Mouse (Mus musculus): ENCODE data around the gene Bmp10. TPM values are rescaled to one million over a fixed set of nuclear protein-coding genes. Genes with fewer than 3 reads are reported as not detected.
A peak's percentile ranks its signal among the peaks of the same experiment; 100 is the strongest.
"Not testable (repeated sequence)": the region's sequence is repeated elsewhere in the genome, so short reads cannot be mapped to it uniquely, and the experiment has no call there.

Bmp10 gene
- polyA plus RNA-seq, 1 experiment, result not detected

GRCm38 (mm10) chr6:87447217-87447616, 18.4 kb downstream of the Bmp10 start:
- Histone ChIP-seq H3K27me3 (replicated peaks; ENCODE audit: control insufficient read depth, insufficient read depth, low read length) (no peaks in the 10 kb centered on the region; the same call in 1 of the 2 replicates), H3K36me3 (ENCODE audit: control insufficient read depth, insufficient read depth, low read length) (no peaks in the 10 kb centered on the region), H3K4me3 (ENCODE audit: insufficient read depth, low read depth, low read length) (no peak overlapping the region), H3K4me1 (ENCODE audit: control insufficient read depth, insufficient read depth, low read length) (no peaks in the 10 kb centered on the region), H3K27ac (ENCODE audit: insufficient read depth, low read depth, low read length) (no peak overlapping the region)
- TF ChIP-seq POLR2A (IDR thresholded peaks at IDR 0.05; ENCODE audit: low read depth, low read length) (no peak), CTCF (conservative IDR thresholded peaks at IDR 0.05; ENCODE audit: insufficient read depth, insufficient read length, low read depth, low read length) (no peak)
- DNase-seq, result no peak
- WGBS, result 93% methylated on average over 4 of the region's 4 CpGs

GRCm38 (mm10) chr6:87449534-87449933, 20.7 kb downstream of the Bmp10 start:
- 88% methylated on average over 3 of the region's 3 CpGs for WGBS
- Histone ChIP-seq H3K4me3 (ENCODE audit: insufficient read depth, low read depth, low read length) (no peak overlapping the region), H3K4me1 (ENCODE audit: control insufficient read depth, insufficient read depth, low read length) (no peaks in the 10 kb centered on the region), H3K36me3 (ENCODE audit: control insufficient read depth, insufficient read depth, low read length) (no peaks in the 10 kb centered on the region), H3K27me3 (replicated peaks; ENCODE audit: control insufficient read depth, insufficient read depth, low read length) (no peaks in the 10 kb centered on the region), H3K27ac (ENCODE audit: insufficient read depth, low read depth, low read length) (no peak overlapping the region)
- DNase-seq, result no peak
- TF ChIP-seq POLR2A (IDR thresholded peaks at IDR 0.05; ENCODE audit: low read depth, low read length), result no peak
- no peak for TF ChIP-seq CTCF (conservative IDR thresholded peaks at IDR 0.05; ENCODE audit: insufficient read depth, insufficient read length, low read depth, low read length)

- Histone ChIP-seq H3K36me3 (ENCODE audit: control insufficient read depth, insufficient read depth, low read length) (no peaks in the 10 kb centered on the region), H3K27ac (ENCODE audit: insufficient read depth, low read depth, low read length) (no peak overlapping the region), H3K27me3 (replicated peaks; ENCODE audit: control insufficient read depth, insufficient read depth, low read length) (no peaks in the 10 kb centered on the region), H3K4me1 (ENCODE audit: control insufficient read depth, insufficient read depth, low read length) (no peaks in the 10 kb centered on the region), H3K4me3 (ENCODE audit: insufficient read depth, low read depth, low read length) (no peak overlapping the region)
- TF ChIP-seq CTCF (conservative IDR thresholded peaks at IDR 0.05; ENCODE audit: insufficient read depth, insufficient read length, low read depth, low read length) (peak; percentile 88), POLR2A (IDR thresholded peaks at IDR 0.05; ENCODE audit: low read depth, low read length) (no peak)
- WGBS, result 45% methylated on average over 3 of the region's 3 CpGs
- DNase-seq, result peak; percentile 66
Observed at GRCm38 (mm10) chr6:87451016-87451415, 22.2 kb downstream of the Bmp10 start.

DNA sequence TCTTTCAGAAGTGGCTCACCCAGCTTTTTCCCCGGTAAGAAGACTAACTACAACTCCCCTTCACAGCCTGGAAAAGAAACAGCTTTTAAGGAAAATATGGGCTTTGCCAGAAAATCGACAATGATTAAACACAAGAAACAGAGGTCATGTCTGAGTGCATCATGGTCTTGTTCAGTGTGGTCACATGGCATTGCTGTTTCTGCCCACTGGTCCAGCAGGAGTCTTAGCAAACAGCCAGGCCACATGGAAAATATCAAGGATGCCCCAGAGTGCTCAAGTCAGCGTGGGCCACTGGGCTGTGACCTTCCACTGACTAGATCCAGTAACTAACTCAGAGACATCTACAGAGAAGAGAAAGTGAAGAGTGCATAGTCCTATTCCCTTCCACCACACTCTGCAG, 23.0 kb downstream of the Bmp10 start:
- no peak overlapping the region for H3K27ac ChIP-seq (ENCODE audit: insufficient read depth, low read depth, low read length)
- H3K27me3 ChIP-seq (replicated peaks; ENCODE audit: control insufficient read depth, insufficient read depth, low read length), result no peaks in the 10 kb centered on the region
- no peaks in the 10 kb centered on the region for H3K4me1 ChIP-seq (ENCODE audit: control insufficient read depth, insufficient read depth, low read length)
- TF ChIP-seq CTCF (conservative IDR thresholded peaks at IDR 0.05; ENCODE audit: insufficient read depth, insufficient read length, low read depth, low read length), result no peak
- no peak for TF ChIP-seq POLR2A (IDR thresholded peaks at IDR 0.05; ENCODE audit: low read depth, low read length)
- H3K4me3 ChIP-seq (ENCODE audit: insufficient read depth, low read depth, low read length), result no peak overlapping the region
- peak; percentile 49 for DNase-seq
- 23% methylated on average over 3 of the region's 3 CpGs for WGBS
- no peaks in the 10 kb centered on the region for H3K36me3 ChIP-seq (ENCODE audit: control insufficient read depth, insufficient read depth, low read length)

GRCm38 (mm10) chr6:87455507-87455906, 26.7 kb downstream of the Bmp10 start:
- TF ChIP-seq POLR2A (IDR thresholded peaks at IDR 0.05; ENCODE audit: low read depth, low read length), result no peak
- TF ChIP-seq CTCF (conservative IDR thresholded peaks at IDR 0.05; ENCODE audit: insufficient read depth, insufficient read length, low read depth, low read length), result no peak
- Histone ChIP-seq H3K4me1 (ENCODE audit: control insufficient read depth, insufficient read depth, low read length) (no peaks in the 10 kb centered on the region), H3K4me3 (ENCODE audit: insufficient read depth, low read depth, low read length) (no peak overlapping the region), H3K36me3 (ENCODE audit: control insufficient read depth, insufficient read depth, low read length) (no peaks in the 10 kb centered on the region), H3K27ac (ENCODE audit: insufficient read depth, low read depth, low read length) (no peak overlapping the region), H3K27me3 (replicated peaks; ENCODE audit: control insufficient read depth, insufficient read depth, low read length) (no peaks in the 10 kb centered on the region)
- DNase-seq, result no peak
- WGBS, result 56% methylated on average over 6 of the region's 6 CpGs

DNA sequence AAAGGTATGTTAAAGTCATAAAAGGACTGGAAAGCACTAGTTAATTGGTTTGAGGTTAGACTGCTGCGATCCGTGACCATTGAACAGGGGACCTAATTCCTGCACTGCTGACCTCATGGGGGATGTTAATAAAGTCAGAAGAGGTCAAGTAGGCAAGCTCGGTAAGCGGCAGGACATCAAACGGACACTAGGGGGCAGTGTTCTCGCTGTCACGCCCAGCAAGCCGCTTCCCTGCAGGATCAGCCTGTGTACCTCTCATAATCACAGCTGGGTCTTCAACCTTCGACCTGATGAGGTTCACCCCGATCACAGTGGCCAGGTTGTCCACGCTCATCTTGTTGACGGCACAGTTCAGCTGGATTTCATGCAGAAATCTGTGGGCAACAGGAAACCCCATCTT, 37.4 kb downstream of the Bmp10 start:
- H3K27ac ChIP-seq (ENCODE audit: insufficient read depth, low read depth, low read length), result no peak overlapping the region
- no peaks in the 10 kb centered on the region for H3K36me3 ChIP-seq (ENCODE audit: control insufficient read depth, insufficient read depth, low read length)
- 15% methylated on average over 12 of the region's 12 CpGs for WGBS
- DNase-seq, result peak; percentile 69
- no peaks in the 10 kb centered on the region for H3K4me1 ChIP-seq (ENCODE audit: control insufficient read depth, insufficient read depth, low read length)
- no peaks in the 10 kb centered on the region for H3K27me3 ChIP-seq (replicated peaks; ENCODE audit: control insufficient read depth, insufficient read depth, low read length)
- TF ChIP-seq POLR2A (IDR thresholded peaks at IDR 0.05; ENCODE audit: low read depth, low read length) (no peak), CTCF (conservative IDR thresholded peaks at IDR 0.05; ENCODE audit: insufficient read depth, insufficient read length, low read depth, low read length) (peak; percentile 96)
- no peak overlapping the region for H3K4me3 ChIP-seq (ENCODE audit: insufficient read depth, low read depth, low read length)

- TF ChIP-seq POLR2A (IDR thresholded peaks at IDR 0.05; ENCODE audit: low read depth, low read length) (no peak), CTCF (conservative IDR thresholded peaks at IDR 0.05; ENCODE audit: insufficient read depth, insufficient read length, low read depth, low read length) (no peak)
- no peak overlapping the region for H3K4me3 ChIP-seq (ENCODE audit: insufficient read depth, low read depth, low read length)
- H3K27ac ChIP-seq (ENCODE audit: insufficient read depth, low read depth, low read length), result no peak overlapping the region
- no peak for DNase-seq
- H3K27me3 ChIP-seq (replicated peaks; ENCODE audit: control insufficient read depth, insufficient read depth, low read length), result no peaks in the 10 kb centered on the region
- WGBS, result 88% methylated on average over 1 of the region's 1 CpGs
- no peaks in the 10 kb centered on the region for H3K4me1 ChIP-seq (ENCODE audit: control insufficient read depth, insufficient read depth, low read length)
- no peaks in the 10 kb centered on the region for H3K36me3 ChIP-seq (ENCODE audit: control insufficient read depth, insufficient read depth, low read length)
Observed at GRCm38 (mm10) chr6:87467373-87467772, 38.6 kb downstream of the Bmp10 start.

DNA sequence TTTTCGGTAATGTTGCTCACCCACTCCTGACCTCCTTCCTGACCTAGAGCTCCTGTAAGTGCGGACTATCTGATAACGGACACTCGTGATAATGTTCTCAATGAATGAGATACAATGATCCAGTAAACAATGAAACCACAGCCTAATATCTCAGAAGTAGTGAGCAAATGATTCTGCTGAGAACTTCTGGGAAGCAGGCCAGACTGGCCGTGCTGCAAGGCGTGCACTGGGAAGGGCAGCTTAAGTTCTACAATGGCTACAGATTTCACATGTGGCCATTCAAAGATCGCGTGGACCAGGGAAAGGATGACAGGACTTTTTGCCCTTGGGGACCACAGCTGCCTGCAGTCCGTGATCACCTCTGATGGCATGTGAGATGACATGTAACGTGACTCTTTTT, 39.6 kb downstream of the Bmp10 start:
- H3K27me3 ChIP-seq (replicated peaks; ENCODE audit: control insufficient read depth, insufficient read depth, low read length), result no peaks in the 10 kb centered on the region
- H3K27ac ChIP-seq (ENCODE audit: insufficient read depth, low read depth, low read length), result no peak overlapping the region
- no peak overlapping the region for H3K4me3 ChIP-seq (ENCODE audit: insufficient read depth, low read depth, low read length)
- WGBS, result 90% methylated on average over 10 of the region's 10 CpGs
- no peaks in the 10 kb centered on the region for H3K36me3 ChIP-seq (ENCODE audit: control insufficient read depth, insufficient read depth, low read length)
- DNase-seq, result no peak
- TF ChIP-seq CTCF (conservative IDR thresholded peaks at IDR 0.05; ENCODE audit: insufficient read depth, insufficient read length, low read depth, low read length), result no peak
- TF ChIP-seq POLR2A (IDR thresholded peaks at IDR 0.05; ENCODE audit: low read depth, low read length), result no peak
- no peaks in the 10 kb centered on the region for H3K4me1 ChIP-seq (ENCODE audit: control insufficient read depth, insufficient read depth, low read length)

DNA sequence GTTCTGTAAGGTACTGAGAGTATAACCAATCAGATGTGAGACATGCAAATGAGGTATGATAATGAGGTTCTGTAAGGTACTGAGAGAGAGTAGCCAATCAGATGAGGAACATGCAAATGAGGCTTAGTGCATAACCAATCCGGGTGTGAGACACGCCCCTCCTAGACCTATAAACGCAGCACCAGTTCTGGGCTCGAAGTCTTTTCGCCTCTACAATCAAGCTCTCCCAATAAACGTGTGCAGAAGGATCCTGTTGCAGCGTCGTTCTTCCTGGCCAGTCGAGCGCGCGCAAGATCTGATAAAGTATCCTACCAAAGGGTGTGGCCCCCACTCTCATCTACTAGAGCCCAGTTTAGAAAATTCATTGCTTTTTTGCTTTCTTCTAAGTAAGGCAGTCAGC, 41.3 kb downstream of the Bmp10 start:
- H3K27me3 ChIP-seq (replicated peaks; ENCODE audit: control insufficient read depth, insufficient read depth, low read length); H3K4me3 ChIP-seq (ENCODE audit: insufficient read depth, low read depth, low read length); H3K4me1 ChIP-seq (ENCODE audit: control insufficient read depth, insufficient read depth, low read length); DNase-seq; H3K27ac ChIP-seq (ENCODE audit: insufficient read depth, low read depth, low read length); H3K36me3 ChIP-seq (ENCODE audit: control insufficient read depth, insufficient read depth, low read length): not testable (repeated sequence)
- WGBS, result 71% methylated on average over 12 of the region's 12 CpGs
